Mouse (Mus musculus) layer of hippocampus, postnatal 14 days (tissue): ENCODE results near the gene Rims3. TPM values are rescaled to one million over a fixed set of nuclear protein-coding genes. Genes with fewer than 3 reads are reported as not detected.

Experiments used
- microRNA-seq, 2 experiments: library from miRNA; unstranded; fragments of <30 nt; microRNA quantifications; one replicate each; pipeline ENCODE4 v1.2.0; 2021
- total RNA-seq, 2 experiments: library from RNA; stranded (reverse); gene quantifications; 2 replicates each; pipeline ENCODE4 v1.2.3; 2021

Gene Rims3
- total RNA-seq, 2 experiments from 2014 or later: 17.5 to 24.7 TPM

Small RNA genes within 50 kb of the gene (microRNA-seq; reads per million reads assigned to microRNA genes)
- 0 reads per million in 2 experiments for gene Gm23936

Other genes starting within 250 kb of the Rims3 start
- gene Cited4, start 188.2 kb upstream of the Rims3 start, total RNA-seq: 1 to 10 TPM; 2.6 to 4.0 TPM
- 1 to 10 TPM; 7.4 TPM for gene Kcnq4, start 106.2 kb upstream of the Rims3 start, total RNA-seq
- 10 to 100 TPM; 49.1 to 53.8 TPM for gene Nfyc, start 23.2 kb upstream of the Rims3 start, total RNA-seq
- 10 to 100 TPM in 1 of 2 experiments, 1 to 10 TPM in 1; 9.4 to 10.1 TPM for gene Exo5, start 70.2 kb downstream of the Rims3 start, total RNA-seq
- gene Zfp69, start 96.9 kb downstream of the Rims3 start, total RNA-seq: 1 to 10 TPM; 1.4 to 2.8 TPM
- gene Smap2, start 162.4 kb downstream of the Rims3 start, total RNA-seq: 100 to 1,000 TPM; 138 to 140 TPM
- gene Col9a2, start 184.6 kb downstream of the Rims3 start, total RNA-seq: 1 to 10 TPM; 5.7 to 7.0 TPM
- 10 to 100 TPM; 24.7 to 25.6 TPM for gene Zmpste24, start 243.4 kb downstream of the Rims3 start, total RNA-seq